Mouse (Mus musculus): ENCODE measurements around the gene Prkcb.

DNA sequence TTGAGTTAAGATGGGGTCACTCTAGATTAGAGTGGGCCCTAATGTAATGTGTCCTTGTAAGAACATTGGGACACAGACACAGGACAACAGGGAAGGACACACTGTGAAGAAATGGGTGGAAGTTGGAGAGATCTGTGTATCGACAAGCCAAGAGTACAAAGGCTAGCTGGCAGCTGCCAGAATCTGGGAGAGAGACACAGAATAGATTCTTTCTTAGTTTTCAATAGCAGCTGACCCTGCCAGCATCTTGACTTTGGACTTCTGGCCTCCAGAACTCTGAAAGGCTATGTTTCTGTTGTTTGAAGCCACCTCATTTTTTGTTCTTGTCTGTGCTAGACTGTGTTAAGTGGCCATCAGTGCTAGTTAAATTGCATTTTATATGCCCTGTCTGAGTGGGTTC lies 276.8 kb downstream of the Prkcb start:
- TF ChIP-seq CTCF (IDR thresholded peaks at IDR 0.05; ENCODE audit: control insufficient read depth, insufficient read depth, insufficient read length) (no peak), CEBPB (IDR thresholded peaks at IDR 0.05; ENCODE audit: low read depth) (no peak), FOSL1 (IDR thresholded peaks at IDR 0.05; ENCODE audit: insufficient read depth, low read length, poor library complexity, severe bottlenecking) (no peak), MYOD1 (IDR thresholded peaks at IDR 0.05; ENCODE audit: control insufficient read depth, insufficient read length, low read depth) (no peak), MAX (IDR thresholded peaks at IDR 0.05) (no peak), USF1 (IDR thresholded peaks at IDR 0.05; ENCODE audit: low read depth) (no peak), MYOG (IDR thresholded peaks at IDR 0.05; ENCODE audit: control insufficient read depth, extremely low read depth, insufficient read length) (no peak)
